Mouse (Mus musculus): ENCODE results near the gene Paics. TPM values are rescaled to one million over a fixed set of nuclear protein-coding genes. Genes with fewer than 3 reads are reported as not detected.

Gene Paics
- polyA plus RNA-seq (2017; shearing (Covaris generic)), result 71.0 TPM

DNA sequence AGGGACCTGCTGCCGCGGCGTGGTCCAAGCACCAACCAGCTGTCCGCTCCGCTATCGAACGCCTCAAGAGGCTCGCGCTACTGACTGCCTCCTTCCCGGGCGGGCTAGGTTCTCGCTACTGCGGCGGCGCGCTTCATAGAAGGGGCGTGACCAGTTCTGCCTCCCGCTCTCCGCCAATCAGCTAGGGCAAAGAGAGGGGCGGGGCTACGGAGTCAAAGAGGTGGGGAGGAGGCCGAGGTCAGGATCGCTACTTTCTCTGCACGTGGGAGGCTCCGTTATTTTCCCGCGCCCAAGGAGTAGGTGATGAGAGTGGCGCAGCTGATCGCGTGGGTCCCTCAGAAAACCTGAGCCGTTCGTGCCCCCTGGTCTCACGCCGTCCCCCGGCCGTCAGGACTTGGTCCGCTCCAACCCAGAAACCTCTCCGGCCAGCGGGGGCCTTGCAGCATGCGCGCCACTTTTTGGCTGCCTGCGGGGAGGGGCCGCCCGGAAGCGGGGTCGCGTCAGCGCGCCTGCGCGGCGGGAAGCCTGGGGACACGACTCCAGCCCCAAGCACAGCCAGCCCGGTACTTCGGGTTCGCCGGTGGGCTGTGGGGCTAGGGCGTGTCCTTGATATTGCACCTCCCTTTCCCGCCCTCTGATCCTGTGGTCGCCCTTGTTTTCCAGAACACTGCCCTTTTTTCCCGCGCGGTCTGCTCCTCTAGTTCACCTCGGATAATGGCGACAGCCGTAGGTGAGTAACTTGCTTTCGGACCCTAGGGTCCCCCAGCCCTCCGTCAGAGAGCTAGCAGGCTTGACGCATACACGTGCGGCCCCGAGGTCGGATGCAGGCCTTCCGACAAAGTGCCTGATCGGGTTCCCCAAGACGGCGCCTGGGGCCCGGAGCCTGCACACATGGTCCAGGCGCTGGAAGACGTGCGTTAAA lies at the start of gene Paics, which contains the start of gene Ppat:
Gene Paics, plus strand, starts transcription at position 202 of the 922 bp plus-strand sequence.
Gene Ppat, minus strand, starts transcription at position 473 of the 922 bp plus-strand sequence.

DNA sequence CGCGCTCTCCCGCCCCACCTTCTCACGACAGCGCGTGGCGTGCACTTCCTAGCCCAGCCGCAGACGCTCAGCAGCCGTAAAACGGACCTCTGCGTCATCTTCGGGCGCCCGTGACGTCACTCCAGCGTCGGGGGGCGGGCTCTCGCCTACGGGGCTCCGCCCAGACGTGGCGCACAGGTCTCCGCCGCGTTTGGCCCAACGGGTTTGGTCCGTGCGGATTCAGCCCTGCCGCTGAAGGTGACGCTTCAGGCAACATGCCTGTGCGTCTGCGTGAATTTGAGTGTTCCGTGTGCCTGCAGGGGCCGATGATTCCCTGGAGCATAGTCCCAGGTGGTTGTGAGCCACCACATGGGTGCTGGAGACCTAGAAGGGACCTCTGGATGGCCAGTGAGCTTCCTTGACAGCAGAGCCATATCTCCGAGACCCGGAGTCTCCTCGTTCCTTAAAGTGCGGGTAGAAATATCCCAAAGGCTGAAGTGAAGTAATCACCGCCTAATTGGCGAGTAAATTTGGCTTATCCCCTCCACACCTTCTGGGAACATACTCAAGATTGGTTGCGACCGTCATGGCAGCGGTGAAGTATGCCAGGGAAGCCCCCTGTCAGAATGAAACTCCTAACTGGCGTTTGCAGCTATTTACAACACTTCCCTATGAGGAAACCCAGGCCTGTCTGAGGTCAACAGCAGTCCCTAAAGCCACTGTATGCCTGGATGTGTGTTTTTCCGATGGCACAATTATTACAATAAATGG lies 45.5 kb upstream of the Paics start, which contains the start of gene Aasdh:
Gene Aasdh, minus strand, starts transcription at position 110 of the 750 bp plus-strand sequence.

DNA sequence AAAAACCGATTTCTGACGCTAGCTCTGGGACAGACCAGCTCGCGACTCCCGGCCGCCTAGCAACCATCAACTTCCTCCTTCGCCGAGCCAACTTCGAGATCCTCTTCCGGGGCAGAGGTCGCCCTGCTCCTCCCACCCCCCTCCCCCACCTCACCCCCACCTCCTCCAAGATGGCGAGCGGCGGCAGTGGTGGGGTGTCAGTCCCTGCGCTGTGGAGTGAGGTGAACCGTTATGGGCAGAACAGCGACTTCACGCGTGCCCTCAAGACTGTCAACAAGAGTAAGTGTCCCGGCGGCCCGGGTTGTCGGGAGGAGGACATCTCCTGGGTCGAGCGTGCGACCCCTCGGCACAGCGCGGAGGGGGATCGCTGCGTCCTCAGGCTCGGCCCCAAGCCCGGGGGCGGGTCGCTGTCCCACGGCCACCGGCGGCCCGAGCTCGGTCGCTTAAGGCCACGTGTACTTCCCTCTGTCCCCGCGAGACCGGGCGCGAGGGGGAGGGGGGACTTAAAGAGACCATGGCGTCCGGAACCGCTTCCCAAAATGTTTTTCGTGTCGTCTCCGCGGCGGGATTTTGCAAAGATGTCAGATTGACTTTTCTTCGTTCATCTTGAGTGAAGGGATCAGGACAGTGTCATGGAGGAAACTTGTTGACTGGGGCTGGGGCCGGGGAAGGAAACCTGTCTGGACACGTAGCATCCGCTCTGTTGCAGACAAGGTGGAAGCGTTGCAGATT lies 23.6 kb downstream of the Paics start, which contains the start of gene Srp72:
Gene Srp72, plus strand, starts transcription at position 130 of the 732 bp plus-strand sequence.

DNA sequence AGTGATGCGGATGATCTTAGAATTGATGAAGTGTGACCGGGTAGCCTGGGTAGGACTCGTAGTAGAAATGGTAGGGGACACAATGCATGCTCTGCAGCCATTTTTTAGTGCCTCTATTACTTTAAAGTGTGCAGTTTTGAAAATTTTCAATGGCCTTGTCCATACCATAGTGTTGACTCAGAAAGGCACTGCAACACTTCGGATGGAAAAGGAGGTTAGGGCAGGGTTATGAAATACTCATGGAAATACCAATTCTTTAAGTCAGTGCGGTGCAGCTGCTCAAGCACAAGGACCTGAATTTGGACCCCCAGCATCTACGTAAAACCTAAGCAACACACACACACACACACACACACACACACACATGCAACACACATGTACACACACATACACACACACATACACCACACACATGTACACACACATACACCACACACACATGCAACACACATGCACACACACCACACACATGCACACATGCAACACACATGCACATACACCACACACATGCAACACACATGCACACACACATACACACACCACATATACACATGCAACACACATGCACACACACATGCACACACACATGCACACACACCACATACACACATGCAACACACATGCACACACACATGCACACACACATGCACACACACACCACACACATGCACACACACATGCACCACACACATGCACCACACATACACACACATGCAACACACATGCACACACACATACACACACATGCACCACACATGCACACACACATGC lies 53.1 kb downstream of the Paics start, which contains the start of gene Arl9:
Gene Arl9, plus strand, starts transcription at position 5 of the 771 bp plus-strand sequence.

DNA sequence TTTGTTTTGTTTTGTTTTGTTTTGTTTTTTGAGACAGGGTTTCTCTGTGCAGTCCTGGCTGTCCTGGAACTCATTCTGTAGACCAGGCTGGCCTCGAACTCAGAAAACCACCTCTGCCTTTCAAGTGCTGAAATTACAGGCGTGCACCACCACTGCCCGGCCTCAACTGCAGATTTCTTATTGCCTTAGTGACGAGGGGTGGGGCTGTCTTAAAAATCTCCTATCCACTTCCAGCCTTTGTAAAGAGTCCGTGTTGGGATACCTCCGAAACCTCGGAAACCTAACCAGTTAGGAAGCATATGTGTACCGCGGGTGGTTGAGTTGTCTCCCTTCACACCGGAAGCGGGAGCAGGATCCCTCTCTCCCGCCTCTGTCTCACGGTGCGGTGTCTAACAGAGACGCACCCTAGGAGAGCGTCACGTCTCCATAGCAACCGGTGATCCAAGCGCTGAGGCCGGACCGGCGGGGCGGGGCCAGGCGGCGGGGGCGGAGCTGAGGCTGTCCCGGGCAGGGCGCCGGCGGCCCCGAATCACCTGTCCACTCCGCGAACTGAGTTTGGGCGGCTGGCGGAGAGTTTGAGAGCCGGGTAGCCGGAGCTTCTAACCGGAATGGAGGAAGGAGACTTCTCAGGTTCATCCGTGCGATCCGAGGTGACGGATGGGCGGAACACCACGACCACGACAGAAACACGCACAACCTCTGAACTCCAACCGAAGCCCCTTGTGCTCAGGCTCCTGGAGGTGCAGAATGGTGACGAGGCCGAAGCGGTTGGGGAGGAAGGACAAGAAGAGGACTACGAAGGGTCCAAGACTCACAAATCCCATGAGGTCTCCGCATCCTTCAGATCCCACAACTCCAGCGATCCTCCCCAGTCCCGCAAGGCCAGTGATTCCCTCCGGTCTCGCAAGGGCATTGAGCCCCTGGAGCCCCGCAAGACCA lies 64.7 kb downstream of the Paics start, which contains the start of gene Thegl:
Gene Thegl, plus strand, starts transcription at position 480 of the 939 bp plus-strand sequence.

Other genes with a start within 250 kb of the Paics start
- gene Aasdh, start 45.8 kb upstream of the Paics start, polyA plus RNA-seq (2017; shearing (Covaris generic)), result 16.3 TPM
- 24.9 TPM for gene Ppat, start 271 bp downstream of the Paics start, polyA plus RNA-seq (2017; shearing (Covaris generic))
- 92.0 TPM for gene Srp72, start 23.4 kb downstream of the Paics start, polyA plus RNA-seq (2017; shearing (Covaris generic))
- not detected for gene Arl9, start 52.7 kb downstream of the Paics start, polyA plus RNA-seq (2017; shearing (Covaris generic))
- not detected for gene Thegl, start 64.7 kb downstream of the Paics start, polyA plus RNA-seq (2017; shearing (Covaris generic))
- 393 TPM for gene Hopx, start 163.8 kb downstream of the Paics start, polyA plus RNA-seq (2017; shearing (Covaris generic))